Mouse (Mus musculus) embryo, embryonic 9.5 days (tissue): Measurements from ENCODE around the gene 2010003K11Rik.
A peak's percentile ranks its signal among the peaks of the same experiment; 100 is the strongest.

Source experiments
- DNase-seq: peaks from one replicate; pipeline ENCODE4 v3.0.0-alpha.2; 2017; ENCODE audit errors: extremely low spot score

Gene 2010003K11Rik

GRCm38 (mm10) chr19:4497263-4497973 lies 965 bp downstream of the 2010003K11Rik start:
- DNase-seq, result peak; percentile 86

- DNase-seq, result no peak
Observed at GRCm38 (mm10) chr19:4496535-4497262, 1.7 kb downstream of the 2010003K11Rik start.

- DNase-seq, result no peak
Observed at GRCm38 (mm10) chr19:4495814-4496213, 2.6 kb downstream of the 2010003K11Rik start.

- no peak for DNase-seq
Observed at GRCm38 (mm10) chr19:4494707-4495106, 3.7 kb downstream of the 2010003K11Rik start.

- DNase-seq, result no peak
Observed at GRCm38 (mm10) chr19:4492526-4493296, 5.7 kb downstream of the 2010003K11Rik start.

GRCm38 (mm10) chr19:4491080-4491695 lies 7.2 kb downstream of the 2010003K11Rik start:
- DNase-seq, result no peak

- DNase-seq, result no peak
Observed at GRCm38 (mm10) chr19:4487877-4488276, 10.5 kb downstream of the 2010003K11Rik start.

GRCm38 (mm10) chr19:4485006-4485405 lies 13.4 kb downstream of the 2010003K11Rik start:
- DNase-seq, result no peak

- DNase-seq, result no peak
Observed at GRCm38 (mm10) chr19:4482111-4482859, 16.1 kb downstream of the 2010003K11Rik start.

GRCm38 (mm10) chr19:4481326-4481725 lies 17.1 kb downstream of the 2010003K11Rik start:
- no peak for DNase-seq

GRCm38 (mm10) chr19:4480041-4480440 lies 18.3 kb downstream of the 2010003K11Rik start:
- no peak for DNase-seq

GRCm38 (mm10) chr19:4478190-4478516 lies 20.2 kb downstream of the 2010003K11Rik start:
- peak; percentile 29 for DNase-seq

- peak; percentile 20 for DNase-seq
Observed at GRCm38 (mm10) chr19:4477345-4478189, 20.8 kb downstream of the 2010003K11Rik start, which contains the start of gene Syt12. Gene Syt12 (minus strand): TSS chr19:4477447.

GRCm38 (mm10) chr19:4476601-4477257 lies 21.7 kb downstream of the 2010003K11Rik start:
- peak; percentile 39 for DNase-seq

- no peak for DNase-seq
Observed at GRCm38 (mm10) chr19:4475224-4475925, 23.0 kb downstream of the 2010003K11Rik start.

GRCm38 (mm10) chr19:4474739-4475138 lies 23.6 kb downstream of the 2010003K11Rik start:
- DNase-seq, result no peak

- no peak for DNase-seq
Observed at GRCm38 (mm10) chr19:4473549-4473948, 24.8 kb downstream of the 2010003K11Rik start.

GRCm38 (mm10) chr19:4468363-4468762 lies 30.0 kb downstream of the 2010003K11Rik start:
- DNase-seq, result no peak

GRCm38 (mm10) chr19:4464666-4465065 lies 33.7 kb downstream of the 2010003K11Rik start:
- DNase-seq, result no peak
